Mouse (Mus musculus) neural tube, embryonic 14.5 days (tissue): ENCODE results near the gene Kcna4. TPM values are rescaled to one million over a fixed set of nuclear protein-coding genes. Genes with fewer than 3 reads are reported as not detected.
A peak's percentile ranks its signal among the peaks of the same experiment; 100 is the strongest.

Experiments
- ATAC-seq: fragments of 200-750 bp; cut with Nextera tagmentation; 2 replicates; pipeline ENCODE4 v1.8.0; 2017; ENCODE audit warnings: low read depth, mild to moderate bottlenecking, moderate TSS enrichment, moderate library complexity
- H3K27ac ChIP-seq: fragments of 300-500 bp; sonication (generic); 2 replicates; pipeline ENCODE4 v1.5.1; 2014; ENCODE audit warnings: low read depth, mild to moderate bottlenecking, control low read depth, low read length, moderate library complexity, mixed read lengths
- H3K27me3 ChIP-seq: fragments of 300-500 bp; sonication (generic); 2 replicates; pipeline ENCODE4 v1.6.1; 2014; ENCODE audit warnings: low read length; ENCODE audit not compliant: control insufficient read depth, insufficient read depth
- H3K36me3 ChIP-seq: fragments of 300-500 bp; sonication (generic); 2 replicates; pipeline ENCODE4 v1.6.1; 2014; ENCODE audit warnings: low read length, mixed read lengths; ENCODE audit not compliant: control insufficient read depth, insufficient read depth
- H3K4me1 ChIP-seq: fragments of 300-500 bp; sonication (generic); 2 replicates; pipeline ENCODE4 v1.6.1; 2014; ENCODE audit warnings: low read length; ENCODE audit not compliant: control insufficient read depth, insufficient read depth
- H3K4me2 ChIP-seq: fragments of 300-500 bp; sonication (generic); 2 replicates; pipeline ENCODE4 v1.6.1; 2014; ENCODE audit warnings: mild to moderate bottlenecking, low read depth, low read length, control low read depth
- H3K4me3 ChIP-seq: fragments of 300-500 bp; sonication (generic); 2 replicates; pipeline ENCODE4 v1.5.1; 2014; ENCODE audit warnings: low read depth, low read length, control low read depth, mixed read lengths
- H3K9ac ChIP-seq: fragments of 300-500 bp; sonication (generic); replicated peaks from 2 replicates; pipeline ENCODE4 v1.6.1; 2014; ENCODE audit warnings: low read depth, mild to moderate bottlenecking, control low read depth, low read length, mixed read lengths
- H3K9me3 ChIP-seq: fragments of 300-500 bp; sonication (generic); 2 replicates; pipeline ENCODE4 v1.6.1; 2016; ENCODE audit warnings: low read length; ENCODE audit not compliant: control insufficient read depth
- whole genome bisulfite sequencing: fragments of 180-500 bp; shearing (Covaris S2); extraction: QIAGEN DNeasy Blood & Tissue Kit; methylation state at CpG from one replicate; pipeline ENCODE4 v1.1.7; 2014; 5-methylcytosine and 5-hydroxymethylcytosine counted together
- polyA plus RNA-seq: library from polyadenylated mRNA; unstranded; fragments of >200 nt; fragmentation: Nextera tagmentation; extraction: Ambion mirVana; gene quantifications from 2 replicates; pipeline ENCODE4 v1.2.1, GENCODE M21; 2014

Kcna4 gene
- polyA plus RNA-seq, 1 experiment from 2014 or later: 7.6 TPM

GRCm38 (mm10) chr2:107306077-107306476 is 15.6 kb downstream of the Kcna4 start:
- Histone ChIP-seq H3K27ac (no peak overlapping the region), H3K36me3 (no peaks in the 10 kb centered on the region), H3K27me3 (no peaks in the 10 kb centered on the region), H3K4me1 (no peaks in the 10 kb centered on the region), H3K9ac (no peak overlapping the region), H3K4me3 (no peak overlapping the region), H3K4me2 (no peak overlapping the region), H3K9me3 (no peaks in the 10 kb centered on the region)
- WGBS: 68% methylated on average over 4 of the region's 4 CpGs
- no peak for ATAC-seq

GRCm38 (mm10) chr2:107318636-107319035 is 28.2 kb downstream of the Kcna4 start:
- no peak for ATAC-seq
- H3K4me3 ChIP-seq: no peak overlapping the region
- no peak overlapping the region for H3K4me2 ChIP-seq
- H3K36me3 ChIP-seq: no peaks in the 10 kb centered on the region
- no peak overlapping the region for H3K27ac ChIP-seq
- H3K9me3 ChIP-seq: no peaks in the 10 kb centered on the region
- no peaks in the 10 kb centered on the region for H3K27me3 ChIP-seq
- no peak overlapping the region for H3K9ac ChIP-seq
- H3K4me1 ChIP-seq: no peaks in the 10 kb centered on the region

DNA sequence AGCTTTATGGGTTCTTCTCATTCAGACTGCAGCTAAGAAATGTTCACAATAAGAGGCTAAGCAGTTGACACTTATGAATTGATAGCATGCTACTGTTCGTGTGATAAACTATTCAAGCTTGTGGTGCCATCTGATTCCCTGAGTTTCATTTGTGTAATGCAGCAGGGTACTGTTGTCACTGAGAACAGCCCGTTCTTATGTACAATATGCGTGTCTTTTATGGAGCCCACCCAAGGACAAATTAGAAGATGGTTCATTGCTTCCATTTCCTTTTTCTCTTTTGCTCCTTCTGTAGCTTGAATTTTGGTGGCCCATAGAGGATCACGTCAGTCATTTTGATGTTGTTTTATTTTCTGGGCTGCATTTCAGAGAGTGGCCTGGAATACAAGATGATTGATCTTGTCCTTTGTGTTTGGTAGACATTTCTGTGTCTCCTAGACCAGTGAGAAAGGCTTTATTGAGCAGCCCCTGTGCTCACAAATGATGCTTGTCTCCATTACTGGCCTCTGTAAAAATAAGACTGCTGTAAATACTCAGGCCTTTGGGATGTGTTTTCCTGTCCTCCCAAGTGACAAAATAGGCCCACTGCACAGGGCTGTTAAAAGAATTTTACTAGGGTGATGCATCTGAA is 31.3 kb downstream of the Kcna4 start:
- peak; percentile 60 for ATAC-seq
- Histone ChIP-seq H3K4me1 (no peaks in the 10 kb centered on the region), H3K9me3 (no peaks in the 10 kb centered on the region), H3K4me3 (no peak overlapping the region), H3K36me3 (no peaks in the 10 kb centered on the region), H3K9ac (no peak overlapping the region), H3K27me3 (no peaks in the 10 kb centered on the region), H3K27ac (no peak overlapping the region), H3K4me2 (no peak overlapping the region)
- 18% methylated on average over 4 of the region's 4 CpGs for WGBS

GRCm38 (mm10) chr2:107324090-107324489 is 33.7 kb downstream of the Kcna4 start:
- H3K27me3 ChIP-seq: no peaks in the 10 kb centered on the region
- H3K9me3 ChIP-seq: no peaks in the 10 kb centered on the region
- no peak overlapping the region for H3K9ac ChIP-seq
- WGBS: 89% methylated on average over 3 of the region's 3 CpGs
- no peak overlapping the region for H3K4me3 ChIP-seq
- H3K4me2 ChIP-seq: no peak overlapping the region
- H3K27ac ChIP-seq: no peak overlapping the region
- no peak for ATAC-seq
- H3K36me3 ChIP-seq: no peaks in the 10 kb centered on the region
- H3K4me1 ChIP-seq: no peaks in the 10 kb centered on the region

DNA sequence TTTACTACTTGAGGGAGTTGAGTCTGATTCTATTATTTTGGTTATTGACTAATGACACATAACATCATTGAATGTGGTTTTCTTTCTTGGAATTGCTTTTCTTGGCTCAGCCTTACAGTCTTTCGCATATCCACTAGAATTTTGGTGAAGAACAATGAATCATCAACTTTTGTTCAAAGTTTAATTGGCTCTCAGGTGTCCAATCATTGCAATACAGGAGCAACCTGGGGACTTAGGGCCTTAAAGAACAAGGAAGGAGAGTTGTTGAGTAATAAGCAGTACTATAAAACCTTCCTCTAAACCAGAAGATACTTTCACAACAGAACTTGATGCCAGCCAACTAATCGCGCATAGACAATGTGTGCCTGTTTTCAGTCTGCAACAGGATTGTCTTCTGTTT is 36.8 kb downstream of the Kcna4 start:
- H3K9ac ChIP-seq: no peak overlapping the region
- H3K36me3 ChIP-seq: no peaks in the 10 kb centered on the region
- no peak overlapping the region for H3K27ac ChIP-seq
- no peak overlapping the region for H3K4me2 ChIP-seq
- no peaks in the 10 kb centered on the region for H3K4me1 ChIP-seq
- no peak overlapping the region for H3K4me3 ChIP-seq
- WGBS: 94% methylated on average over 3 of the region's 3 CpGs
- H3K9me3 ChIP-seq: no peaks in the 10 kb centered on the region
- no peak for ATAC-seq
- H3K27me3 ChIP-seq: no peaks in the 10 kb centered on the region

GRCm38 (mm10) chr2:107341291-107341690 is 50.9 kb downstream of the Kcna4 start:
- Histone ChIP-seq H3K27ac (no peak overlapping the region), H3K4me2 (no peak overlapping the region), H3K9ac (no peak overlapping the region), H3K4me3 (no peak overlapping the region), H3K4me1 (no peaks in the 10 kb centered on the region; the same call in 1 of the 2 replicates), H3K9me3 (no peaks in the 10 kb centered on the region), H3K36me3 (no peaks in the 10 kb centered on the region), H3K27me3 (no peaks in the 10 kb centered on the region)
- 85% methylated on average over 3 of the region's 3 CpGs for WGBS
- no peak for ATAC-seq

- H3K4me2 ChIP-seq: no peak overlapping the region
- WGBS: 60% methylated on average over 4 of the region's 4 CpGs
- H3K4me3 ChIP-seq: no peak overlapping the region
- peak overlapping the region; percentile 16; the same call in 1 of the 2 replicates for H3K27ac ChIP-seq
- H3K27me3 ChIP-seq: no peaks in the 10 kb centered on the region
- no peak overlapping the region for H3K9ac ChIP-seq
- no peaks in the 10 kb centered on the region for H3K9me3 ChIP-seq
- no peaks in the 10 kb centered on the region; the same call in 1 of the 2 replicates for H3K4me1 ChIP-seq
- no peaks in the 10 kb centered on the region for H3K36me3 ChIP-seq
- ATAC-seq: peak; percentile 90
These were observed 54.4 kb downstream of the Kcna4 start for GRCm38 (mm10) chr2:107344807-107345206.

GRCm38 (mm10) chr2:107345299-107345698 is 54.9 kb downstream of the Kcna4 start:
- WGBS: 36% methylated on average over 4 of the region's 4 CpGs
- no peak overlapping the region for H3K4me2 ChIP-seq
- no peaks in the 10 kb centered on the region for H3K9me3 ChIP-seq
- H3K27ac ChIP-seq: peak overlapping the region; percentile 71
- no peaks in the 10 kb centered on the region for H3K27me3 ChIP-seq
- H3K36me3 ChIP-seq: no peaks in the 10 kb centered on the region
- no peak overlapping the region for H3K4me3 ChIP-seq
- no peaks in the 10 kb centered on the region; the same call in 1 of the 2 replicates for H3K4me1 ChIP-seq
- H3K9ac ChIP-seq: no peak overlapping the region
- ATAC-seq: peak; percentile 65
